Mouse (Mus musculus): Measurements from ENCODE around the gene Tgfbrap1.
A peak's percentile ranks its signal among the peaks of the same experiment; 100 is the strongest.
"Not testable (repeated sequence)": the region's sequence is repeated elsewhere in the genome, so short reads cannot be mapped to it uniquely, and the experiment has no call there.

Gene Tgfbrap1

DNA sequence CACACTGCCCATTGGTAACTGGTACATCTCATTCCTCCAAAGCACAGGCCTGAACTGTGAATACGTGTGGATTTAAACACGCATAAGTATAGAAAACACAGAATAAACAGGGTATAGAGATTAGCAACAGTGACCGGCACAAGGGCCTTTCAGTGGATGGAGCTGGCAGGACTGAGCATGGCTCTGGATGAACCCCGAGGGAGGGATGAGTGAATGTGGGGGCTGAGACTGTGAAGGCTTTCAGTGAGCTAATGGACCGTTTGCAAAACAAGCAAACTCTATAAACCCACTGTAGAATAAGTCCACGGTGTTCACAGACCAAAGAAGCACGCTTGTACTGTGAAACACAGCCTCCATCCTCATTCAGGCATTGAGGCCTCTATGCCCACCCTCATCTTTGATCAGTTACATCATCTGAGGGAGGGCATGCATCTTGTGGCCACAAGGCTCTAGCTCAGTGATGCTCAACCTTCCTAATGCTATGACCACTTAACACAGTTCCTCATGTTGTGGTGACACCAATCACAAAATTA is 83.2 kb downstream of the Tgfbrap1 start:
- not testable (repeated sequence) for DNase-seq (ENCODE audit: low spot score in 2 of 2)

- DNase-seq (ENCODE audit: low spot score in 2 of 2), result no peak
These were observed 88.0 kb downstream of the Tgfbrap1 start for GRCm38 (mm10) chr1:43010461-43010860.

- no peak for DNase-seq (ENCODE audit: low spot score in 2 of 2)
These were observed 91.9 kb downstream of the Tgfbrap1 start for GRCm38 (mm10) chr1:43006524-43006923.

DNA sequence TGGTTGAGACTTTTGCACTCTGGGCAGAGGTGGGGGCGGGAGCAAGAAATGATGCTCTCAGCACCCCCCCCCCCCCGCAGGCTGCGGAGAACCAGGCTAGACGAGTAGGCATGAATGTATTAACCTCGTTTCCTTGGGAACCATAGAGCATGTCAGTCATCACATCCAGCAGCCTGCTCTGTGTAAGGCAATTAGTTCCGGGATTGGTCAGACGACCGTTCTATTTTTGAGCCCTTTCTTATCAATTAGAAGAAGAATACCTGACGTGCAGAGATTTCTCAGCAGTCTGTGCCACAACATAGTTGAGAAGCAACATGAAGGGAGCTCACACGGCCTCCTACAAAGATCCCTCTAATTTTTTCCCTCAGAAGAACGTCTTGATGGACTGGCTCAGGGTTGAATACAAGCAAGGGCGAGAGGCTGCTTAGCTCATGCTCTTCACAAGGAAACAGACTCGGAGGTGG is 92.4 kb downstream of the Tgfbrap1 start:
- peak; percentile 8 to 17 for DNase-seq (ENCODE audit: low spot score in 2 of 2)

All from frontal cortex, postnatal 14 days (tissue).